Mouse (Mus musculus) gastrocnemius, postnatal 25 days (tissue): ENCODE data around the gene Dph3. TPM values are rescaled to one million over a fixed set of nuclear protein-coding genes. Genes with fewer than 3 reads are reported as not detected.
"Not testable (repeated sequence)": the region's sequence is repeated elsewhere in the genome, so short reads cannot be mapped to it uniquely, and the experiment has no call there.

Experiments used
- DNase-seq: peaks from one replicate; pipeline ENCODE4 v3.0.0; 2022
- long read RNA-seq, 2 experiments: library from polyadenylated mRNA; stranded (forward); transcript quantifications; one replicate each; pipeline ENCODE4 v2.0.0; 2021
- total RNA-seq, 2 experiments: library from RNA; stranded (reverse); gene quantifications; 1 replicate in 1 of 2; 2 replicates in 1 of 2; pipeline ENCODE4 v1.2.3; 2021

The Dph3 gene
- total RNA-seq, result 100 to 1,000 TPM; 107 to 108 TPM
- long read RNA-seq, experiment 1, transcript Dph3-202 (3 exons, 2,953 nt), result major isoform, 168 of 198 reads
- long read RNA-seq, experiment 1, transcript Dph3-205 (2 exons, 809 nt), result minor isoform, 5 of 198 reads
- long read RNA-seq, experiment 1, partial matches to known transcripts, result 0 of 198 reads
- long read RNA-seq, experiment 1, other reads (novel, unspliced or antisense), result 16 of 198 reads
- long read RNA-seq, experiment 2, transcript Dph3-205 (2 exons, 809 nt), result minor isoform, 10 of 138 reads
- long read RNA-seq, experiment 2, transcript Dph3-202 (3 exons, 2,953 nt), result major isoform, 118 of 138 reads
- long read RNA-seq, experiment 2, partial matches to known transcripts, result 0 of 138 reads
- long read RNA-seq, experiment 2, other reads (novel, unspliced or antisense), result 7 of 138 reads

DNA sequence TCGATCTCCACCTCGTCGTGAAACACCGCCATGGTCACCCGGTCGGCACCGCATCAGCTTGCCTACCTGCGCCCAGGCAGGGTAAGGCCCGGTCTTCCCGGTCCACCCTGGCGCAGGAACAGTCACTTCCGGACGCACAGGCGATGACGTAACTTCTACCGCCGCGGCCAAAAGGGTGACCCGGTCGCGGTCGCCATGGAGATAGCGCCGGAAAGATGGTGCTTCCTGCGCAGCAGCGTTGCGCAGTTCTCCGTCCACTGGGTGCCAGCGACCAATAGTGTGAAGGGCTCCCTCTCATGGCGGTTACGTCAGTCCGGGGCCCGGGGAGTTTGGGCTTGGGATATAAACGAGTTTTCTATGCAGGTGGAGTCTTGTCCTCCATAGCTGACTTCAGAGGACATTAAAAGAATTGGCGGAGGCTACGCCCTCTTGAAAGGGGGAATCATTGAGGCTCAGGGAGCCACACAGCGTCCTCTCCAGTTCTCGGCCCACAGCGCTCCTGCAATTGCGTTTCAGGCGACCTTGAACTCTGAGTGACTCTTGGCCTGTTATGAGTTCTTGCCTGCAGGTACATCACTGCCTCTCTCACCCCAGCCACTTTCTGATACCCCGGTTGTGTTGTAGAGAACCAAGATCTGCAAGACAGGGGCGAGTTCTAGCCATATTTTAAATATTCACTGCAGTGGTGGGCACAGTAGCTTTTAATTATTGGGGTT is at the start of gene Dph3:
Dph3 (minus strand) TSS at position 244 of the 716 bp plus-strand sequence.
- peak; percentile 97 for DNase-seq

DNA sequence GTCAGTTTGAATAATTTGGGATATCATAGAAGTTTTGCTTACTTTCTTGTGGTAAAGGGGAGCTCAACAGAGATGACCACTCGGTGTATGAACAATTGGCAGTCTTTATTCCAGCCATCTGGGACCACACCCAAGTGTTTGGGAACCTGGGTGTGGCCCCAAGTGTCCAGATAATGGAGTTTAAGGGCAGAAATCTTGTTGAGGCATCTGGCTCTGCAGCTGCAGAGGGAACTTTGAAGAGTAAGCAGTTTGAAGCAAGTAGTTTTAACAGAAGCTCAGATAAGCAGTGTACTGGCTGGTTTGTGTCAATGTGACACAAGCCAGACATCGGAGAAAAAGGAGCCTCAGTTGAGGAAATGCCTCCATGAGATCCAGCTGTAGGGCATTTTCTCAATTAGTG is 48.8 kb upstream of the Dph3 start:
- DNase-seq, result no peak

- no peak for DNase-seq
Observed at GRCm38 (mm10) chr14:32131836-32132235, 46.3 kb upstream of the Dph3 start.

GRCm38 (mm10) chr14:32128409-32128808 is 42.9 kb upstream of the Dph3 start:
- no peak for DNase-seq

DNA sequence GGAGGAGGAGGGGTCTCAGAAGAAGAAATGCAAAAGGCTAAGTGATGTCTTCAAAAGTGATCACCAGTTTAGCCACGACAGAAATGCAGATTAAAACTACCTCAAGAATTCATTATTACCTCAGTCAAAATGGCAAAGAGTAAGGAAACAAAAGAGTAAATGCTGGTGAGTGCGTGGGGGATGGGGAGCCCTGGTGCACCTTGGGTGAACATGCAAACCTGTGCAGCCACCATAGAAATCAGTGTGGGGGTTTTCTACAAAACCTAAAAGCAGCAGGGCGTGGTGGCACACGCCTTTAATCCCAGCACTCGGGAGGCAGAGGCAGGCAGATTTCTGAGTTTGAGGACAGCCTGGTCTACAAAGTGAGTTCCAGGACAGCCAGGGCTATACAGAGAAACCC is 39.7 kb upstream of the Dph3 start:
- DNase-seq, result not testable (repeated sequence)

GRCm38 (mm10) chr14:32124261-32124660 is 38.7 kb upstream of the Dph3 start:
- no peak for DNase-seq

DNA sequence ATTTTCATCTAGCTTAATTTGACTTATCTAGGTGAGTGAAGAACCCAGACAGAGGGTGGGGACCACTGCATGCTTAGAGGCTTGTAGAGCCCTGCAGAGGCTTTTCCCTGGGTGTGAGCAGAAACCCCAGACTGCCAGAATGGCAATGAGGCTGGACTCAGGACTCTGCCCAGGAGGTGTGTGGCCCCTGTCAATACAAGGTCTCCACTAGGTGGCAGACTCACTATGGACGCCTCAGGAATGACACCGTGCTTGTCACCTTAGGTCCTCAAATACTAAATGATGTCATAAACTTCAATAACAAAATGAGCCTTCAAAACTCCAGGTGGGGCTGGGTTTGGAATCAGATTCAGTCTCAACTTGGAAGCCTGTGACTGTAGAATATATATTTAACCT is 36.4 kb upstream of the Dph3 start:
- DNase-seq, result no peak

DNA sequence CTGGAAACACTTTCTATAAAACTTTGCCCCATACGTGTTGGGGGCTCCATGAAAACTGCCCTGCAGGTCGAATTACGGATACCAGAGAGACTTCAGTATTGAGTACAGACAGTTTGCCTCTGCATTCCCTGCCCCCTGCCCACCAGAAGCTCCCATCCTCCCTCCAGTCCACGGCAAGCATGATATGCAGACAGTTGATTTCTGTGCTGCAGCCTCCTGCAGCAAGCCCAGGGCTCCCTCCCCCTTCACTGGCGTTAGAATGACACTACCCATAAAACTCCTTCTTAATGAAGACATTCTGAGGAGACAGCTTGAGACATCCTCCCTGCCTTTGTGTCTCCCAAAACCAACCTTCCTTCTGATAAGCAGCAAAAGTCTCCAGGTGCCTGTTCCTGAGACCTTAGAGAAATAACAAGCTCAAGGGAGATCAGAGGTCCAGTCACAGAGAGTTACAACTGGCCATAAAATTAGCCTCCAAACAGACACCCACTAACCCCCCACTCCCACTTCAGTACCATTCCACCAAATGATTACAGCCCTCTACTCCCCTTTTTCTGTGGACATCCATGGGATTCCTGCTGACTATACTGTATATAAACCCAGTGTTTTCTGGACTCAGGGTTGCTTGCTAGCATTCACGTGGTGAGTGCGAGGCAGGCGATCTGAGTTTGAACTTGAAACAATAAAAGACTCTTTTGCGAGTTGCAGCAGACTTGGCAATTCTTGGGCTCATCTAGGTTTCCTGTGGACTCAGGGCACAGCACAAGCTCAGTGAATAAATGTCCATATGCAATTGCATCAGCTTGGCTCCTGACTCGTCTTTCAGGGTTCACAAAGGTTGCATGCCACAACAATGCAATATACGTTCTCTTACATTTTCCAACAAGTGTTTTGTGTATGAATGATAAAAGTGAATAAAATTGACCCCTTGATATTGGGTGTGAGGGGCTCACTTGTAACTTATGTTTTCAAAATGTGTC is 35.7 kb upstream of the Dph3 start:
- no peak for DNase-seq

DNA sequence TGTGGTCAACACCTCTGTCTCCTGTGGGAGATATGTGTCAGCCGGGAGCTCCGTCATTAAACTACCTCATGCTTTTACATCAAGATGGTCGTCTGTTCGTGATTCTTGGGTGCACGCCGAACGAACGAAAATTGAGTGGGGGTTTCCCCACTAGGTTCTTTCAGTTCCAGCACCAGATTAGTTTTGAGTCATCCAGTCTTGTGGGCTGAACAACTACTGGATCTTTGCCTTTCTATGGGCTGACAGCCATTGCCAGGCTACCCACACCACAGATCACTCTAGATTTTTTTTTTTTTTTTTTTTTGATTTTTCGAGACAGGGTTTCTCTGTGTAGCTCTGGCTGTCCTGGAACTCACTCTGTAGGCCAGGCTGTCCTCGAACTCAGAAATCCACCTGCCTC is 26.6 kb upstream of the Dph3 start:
- DNase-seq, result not testable (repeated sequence)

DNA sequence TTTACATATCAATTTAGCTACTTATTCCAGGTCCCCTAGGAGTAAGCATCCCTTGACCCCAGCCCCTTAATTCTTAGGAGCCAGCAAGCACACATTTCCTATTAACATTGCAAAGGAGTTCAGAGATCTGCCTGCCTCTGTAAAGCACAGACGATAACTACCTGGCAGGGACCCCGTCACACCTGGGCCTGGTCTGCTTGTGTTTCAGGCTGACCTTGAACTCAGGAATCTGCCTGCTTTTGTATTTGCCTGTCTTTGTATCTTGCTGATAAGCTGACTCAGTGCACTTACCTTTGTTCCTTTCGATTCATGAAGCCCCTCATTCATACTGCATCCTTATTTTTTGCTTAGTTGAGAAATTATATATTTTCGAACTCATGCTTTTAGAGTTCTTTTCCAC is 21.4 kb upstream of the Dph3 start:
- DNase-seq, result no peak

GRCm38 (mm10) chr14:32105663-32106062 is 20.1 kb upstream of the Dph3 start:
- DNase-seq, result no peak

DNA sequence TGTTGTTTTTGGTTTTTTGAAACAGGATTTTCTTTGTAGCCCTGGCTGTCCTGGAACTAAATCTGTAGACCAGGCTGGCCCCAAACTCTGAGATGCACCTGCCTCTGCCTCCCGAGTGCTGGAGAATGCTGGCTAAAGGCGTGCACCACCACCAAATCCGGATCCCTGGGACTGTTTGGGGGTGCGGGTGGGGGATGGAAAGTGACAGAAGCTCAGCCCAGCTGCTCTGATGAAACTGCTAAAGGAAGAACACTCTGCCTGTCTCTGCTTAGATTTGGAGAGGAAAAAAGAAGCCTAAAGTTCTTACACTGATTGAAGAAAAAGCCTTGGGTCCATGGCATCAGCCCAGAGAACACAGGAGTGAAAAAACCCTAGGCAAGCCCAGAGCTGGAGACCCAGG is 18.0 kb upstream of the Dph3 start:
- no peak for DNase-seq

- DNase-seq, result no peak
Observed at GRCm38 (mm10) chr14:32098951-32099350, 13.4 kb upstream of the Dph3 start.

- DNase-seq, result no peak
Observed at GRCm38 (mm10) chr14:32097691-32098090, 12.2 kb upstream of the Dph3 start.

DNA sequence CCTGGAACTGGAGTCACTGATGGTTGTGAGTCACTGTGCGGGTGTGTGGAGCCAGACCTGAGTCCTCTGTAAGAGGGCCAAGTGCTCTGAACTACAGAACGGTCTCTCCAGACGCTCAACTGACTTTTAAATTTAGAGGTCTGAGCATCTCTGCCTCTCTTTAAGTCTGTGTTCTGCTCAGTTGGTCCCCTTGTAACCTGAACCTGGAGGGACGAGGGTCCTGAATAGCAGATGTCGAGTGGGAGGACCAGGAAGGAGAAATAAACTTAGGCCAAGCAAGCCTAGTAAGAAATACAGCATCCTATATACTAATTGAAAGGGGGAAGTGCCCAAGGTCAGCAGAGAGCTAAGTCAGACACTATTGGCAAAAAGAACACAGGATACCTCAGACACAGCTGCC is 11.2 kb upstream of the Dph3 start:
- DNase-seq, result no peak

- DNase-seq, result no peak
Observed at GRCm38 (mm10) chr14:32095646-32096045, 10.1 kb upstream of the Dph3 start.

GRCm38 (mm10) chr14:32093500-32094117 is 8.1 kb upstream of the Dph3 start:
- DNase-seq, result no peak

DNA sequence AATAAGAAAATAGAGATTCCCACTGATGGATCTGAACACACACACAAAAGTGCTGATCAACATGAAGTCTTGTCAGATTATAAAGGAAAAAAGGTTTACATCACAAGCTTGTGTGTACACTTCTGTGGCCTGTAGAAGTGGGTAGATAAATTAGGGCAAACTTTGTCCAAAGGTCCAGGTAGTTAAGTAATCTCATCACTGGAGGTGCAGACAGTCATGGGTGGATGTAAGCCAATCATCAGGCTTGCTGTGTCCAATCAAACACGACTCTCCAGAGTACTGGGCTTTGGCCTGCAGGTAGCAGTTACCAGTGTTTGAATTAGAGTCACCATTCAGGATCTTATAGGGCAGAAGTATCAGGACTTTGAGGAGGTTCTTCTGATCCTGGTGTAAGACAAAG is 7.5 kb upstream of the Dph3 start:
- DNase-seq, result no peak

- no peak for DNase-seq
Observed at GRCm38 (mm10) chr14:32091704-32092103, 6.2 kb upstream of the Dph3 start.

- DNase-seq, result no peak
Observed at GRCm38 (mm10) chr14:32091124-32091523, 5.6 kb upstream of the Dph3 start.

- DNase-seq, result not testable (repeated sequence)
Observed at GRCm38 (mm10) chr14:32087584-32088248, 2.2 kb upstream of the Dph3 start.
